Mouse (Mus musculus): ENCODE measurements at regions not wholly inside any gene's neighbourhood (a gene's known extent, or its start where the extent isn't known, plus 50 kb on each side); places are given as distances from the start of the nearest gene placed in this dataset.

DNA sequence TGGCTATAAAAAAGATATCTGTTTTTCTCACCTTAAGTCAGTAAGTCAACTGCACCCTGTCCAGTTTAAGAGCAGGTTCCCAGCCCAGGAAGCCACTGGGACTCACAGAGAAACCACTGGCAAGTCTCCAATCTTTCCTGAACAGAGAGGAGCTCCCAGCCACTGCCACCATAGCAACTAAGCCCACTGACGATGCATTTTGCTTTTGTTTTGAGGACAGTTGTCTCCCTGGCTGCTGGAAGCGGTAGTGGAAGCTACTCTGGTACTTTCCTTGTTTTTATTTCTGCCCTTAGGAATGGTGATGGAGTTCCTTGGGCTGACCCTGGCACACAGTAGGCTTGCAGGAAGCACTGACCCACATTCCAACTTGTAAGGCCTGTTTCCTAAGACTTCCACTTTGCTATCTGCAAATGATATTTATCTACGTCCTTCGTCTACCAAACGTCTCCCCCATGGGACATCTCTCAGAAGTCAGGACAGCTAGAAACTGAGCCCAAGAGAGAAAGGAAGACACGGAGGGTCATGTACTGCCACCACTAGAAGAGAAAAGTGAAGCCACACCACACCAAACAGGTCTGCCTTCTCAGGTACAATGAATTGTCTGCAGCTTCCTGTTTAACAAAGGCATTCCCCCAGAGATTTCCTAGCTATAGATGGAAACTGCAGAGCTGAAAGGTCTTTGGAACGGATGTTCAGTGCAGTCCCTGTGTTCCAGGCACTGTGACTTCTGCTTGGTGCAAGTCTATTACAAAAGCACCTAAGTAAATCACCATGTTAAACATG lies 125.7 kb upstream of the Fmo9 start:
- in situ Hi-C loops (cut with MboI, MseI): no loop called here

GRCm38 (mm10) chr1:166811341-166812071 lies 129.9 kb upstream of the Fmo9 start:
- in situ Hi-C loops (cut with MboI, MseI): no loop called here

- in situ Hi-C loops (cut with MboI, MseI): no loop called here
These were observed 130.4 kb upstream of the Fmo9 start for GRCm38 (mm10) chr1:166812072-166812461.

GRCm38 (mm10) chr1:166812920-166813439 lies 131.3 kb upstream of the Fmo9 start:
- in situ Hi-C loops (cut with MboI, MseI): no loop called here

DNA sequence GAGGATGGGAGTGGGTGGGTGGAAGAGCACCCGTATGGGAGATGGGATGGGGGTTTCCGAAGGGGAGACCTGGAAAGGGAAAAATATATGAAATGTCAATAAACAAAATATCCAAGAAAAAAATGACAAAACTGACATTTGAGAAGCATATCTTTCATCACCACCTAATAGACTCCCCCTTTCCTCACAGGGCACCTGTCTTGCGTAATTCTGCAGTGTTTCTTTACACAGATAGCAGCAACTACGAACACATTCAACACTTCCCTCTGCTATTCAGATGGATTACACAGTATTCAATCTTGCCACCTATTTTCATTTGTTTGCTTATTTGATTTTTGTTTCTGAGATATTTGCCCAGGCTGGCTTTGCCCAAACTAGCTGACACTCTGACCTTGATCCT lies 136.3 kb upstream of the Fmo9 start:
- in situ Hi-C loops (cut with MboI, MseI): no loop called here

GRCm38 (mm10) chr1:166818682-166819081 lies 137.0 kb upstream of the Fmo9 start:
- in situ Hi-C loops (cut with MboI, MseI): no loop called here

- in situ Hi-C loops (cut with MboI, MseI): no loop called here
These were observed 137.8 kb upstream of the Fmo9 start for GRCm38 (mm10) chr1:166819420-166819819.

- in situ Hi-C loops (cut with MboI, MseI): no loop called here
These were observed 138.4 kb upstream of the Fmo9 start for GRCm38 (mm10) chr1:166820050-166820449.

- in situ Hi-C loops (cut with MboI, MseI): no loop called here
These were observed 139.5 kb upstream of the Fmo9 start for GRCm38 (mm10) chr1:166821146-166821545.

DNA sequence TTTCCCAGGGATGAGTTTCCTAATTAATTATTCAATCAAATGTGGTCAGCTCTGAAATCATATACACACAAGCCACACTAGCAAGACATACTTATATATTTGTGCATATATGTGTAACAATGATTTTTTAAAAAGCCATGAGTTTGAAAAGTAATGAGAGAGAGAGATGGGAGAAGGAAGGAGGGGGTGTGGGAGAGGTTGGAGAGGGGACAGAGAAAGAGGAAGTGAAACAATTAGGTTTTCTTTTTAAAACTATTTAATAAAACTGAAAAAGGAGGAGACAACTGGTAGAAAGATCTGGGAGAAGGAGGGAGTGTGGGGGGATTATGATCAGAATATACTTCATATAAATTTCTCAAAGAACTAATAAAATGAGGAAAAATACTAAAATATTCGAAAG lies 155.7 kb upstream of the Fmo9 start:
- in situ Hi-C loops (cut with MboI, MseI): no loop called here

DNA sequence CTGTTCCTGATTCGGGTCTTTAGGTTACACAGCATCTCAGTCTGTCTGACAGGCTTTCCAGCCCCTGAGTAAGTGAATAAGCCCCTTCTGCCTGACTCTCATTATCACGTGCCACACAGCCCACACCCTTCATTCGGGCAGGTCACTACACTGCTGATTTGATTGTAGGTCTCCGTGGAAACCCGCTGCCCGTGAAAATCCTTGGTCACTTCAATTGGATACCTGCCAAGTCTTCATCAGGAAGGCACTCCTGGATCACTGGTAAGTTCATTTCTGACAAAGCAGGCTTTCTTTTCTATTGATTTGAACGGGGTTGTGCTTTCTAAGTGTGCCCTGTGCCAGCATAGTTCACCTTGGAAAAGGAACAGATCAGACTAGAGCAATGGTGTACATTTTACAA lies 158.2 kb upstream of the Fmo9 start:
- in situ Hi-C loops (cut with MboI, MseI): no loop called here

DNA sequence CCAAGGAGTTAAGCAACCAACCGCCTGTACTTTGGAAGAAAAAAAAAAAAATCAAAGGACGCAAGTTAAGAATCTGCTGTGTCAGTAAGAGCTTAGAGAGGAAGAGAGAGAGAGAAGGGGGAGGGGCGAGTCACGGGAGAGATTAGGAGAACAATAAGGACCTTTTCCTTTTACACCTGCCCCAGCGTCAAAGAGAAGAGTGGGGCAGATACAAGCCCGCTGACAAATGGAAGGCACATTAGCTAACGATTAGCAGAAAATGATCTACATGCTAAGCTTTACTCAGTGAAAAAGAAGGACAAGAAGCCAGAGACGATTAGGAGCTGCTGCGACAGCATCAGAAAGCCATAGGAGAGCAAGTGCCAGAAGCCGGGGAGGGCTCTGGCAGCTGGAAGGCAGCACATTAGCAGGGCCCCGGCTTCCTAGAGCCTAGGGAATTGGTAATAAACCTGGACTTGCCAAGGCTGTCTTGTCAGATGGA lies 157.8 kb upstream of the Fam78b start:
- in situ Hi-C loops (cut with MboI, MseI): no loop called here

DNA sequence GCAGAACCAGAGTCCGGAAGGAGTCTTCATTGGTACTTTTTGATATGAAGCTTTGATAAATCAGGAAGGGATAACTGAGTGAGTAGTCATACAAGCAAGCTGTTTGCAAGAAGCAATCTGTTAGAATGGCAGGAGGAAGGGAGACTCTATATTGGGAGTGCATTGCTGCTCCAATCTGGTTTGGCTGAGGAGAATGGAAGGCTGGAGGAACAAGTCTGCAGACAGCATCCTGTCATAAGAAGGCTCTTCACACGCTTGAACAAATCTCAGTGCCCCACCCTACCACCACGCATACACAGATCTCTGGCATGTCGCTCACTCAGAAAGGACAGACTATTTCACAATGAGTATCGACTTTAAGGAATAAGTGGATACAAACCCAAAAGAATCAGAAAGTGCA lies 154.7 kb upstream of the Fam78b start:
- in situ Hi-C loops (cut with MboI, MseI): no loop called here

DNA sequence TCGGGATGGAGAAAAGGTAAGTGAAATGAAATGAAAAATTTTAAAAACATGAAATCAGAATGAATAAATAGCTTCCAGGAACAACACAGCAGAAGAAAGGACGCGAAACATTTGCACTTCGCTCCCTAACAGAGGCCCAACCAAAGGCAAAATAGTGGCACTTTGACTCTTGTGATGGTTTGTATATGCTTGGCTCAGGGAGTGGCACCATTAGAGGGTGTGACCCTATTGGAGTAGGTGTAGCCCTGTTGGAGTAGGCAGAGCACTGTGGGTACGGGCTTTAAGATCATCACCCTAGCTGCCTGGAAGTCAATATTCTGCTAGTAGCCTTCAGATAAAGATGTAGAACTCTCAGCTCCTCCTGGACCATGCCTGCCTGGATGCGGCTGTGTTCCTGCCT lies 154.0 kb upstream of the Fam78b start:
- in situ Hi-C loops (cut with MboI, MseI): no loop called here

GRCm38 (mm10) chr1:166848015-166848535 lies 153.1 kb upstream of the Fam78b start:
- in situ Hi-C loops (cut with MboI, MseI): no loop called here

- in situ Hi-C loops (cut with MboI, MseI): no loop called here
These were observed 145.2 kb upstream of the Fam78b start for GRCm38 (mm10) chr1:166855988-166856387.

GRCm38 (mm10) chr1:166866256-166866655 lies 135.0 kb upstream of the Fam78b start:
- in situ Hi-C loops (cut with MboI, MseI): no loop called here

GRCm38 (mm10) chr1:166871258-166871657 lies 130.0 kb upstream of the Fam78b start:
- in situ Hi-C loops (cut with MboI, MseI): no loop called here

- in situ Hi-C loops (cut with MboI, MseI): no loop called here
These were observed 124.8 kb upstream of the Fam78b start for GRCm38 (mm10) chr1:166876452-166876851.

GRCm38 (mm10) chr1:166883215-166883614 lies 118.0 kb upstream of the Fam78b start:
- in situ Hi-C loops (cut with MboI, MseI): no loop called here

GRCm38 (mm10) chr1:166895945-166896344 lies 105.3 kb upstream of the Fam78b start:
- in situ Hi-C loops (cut with MboI, MseI): no loop called here

DNA sequence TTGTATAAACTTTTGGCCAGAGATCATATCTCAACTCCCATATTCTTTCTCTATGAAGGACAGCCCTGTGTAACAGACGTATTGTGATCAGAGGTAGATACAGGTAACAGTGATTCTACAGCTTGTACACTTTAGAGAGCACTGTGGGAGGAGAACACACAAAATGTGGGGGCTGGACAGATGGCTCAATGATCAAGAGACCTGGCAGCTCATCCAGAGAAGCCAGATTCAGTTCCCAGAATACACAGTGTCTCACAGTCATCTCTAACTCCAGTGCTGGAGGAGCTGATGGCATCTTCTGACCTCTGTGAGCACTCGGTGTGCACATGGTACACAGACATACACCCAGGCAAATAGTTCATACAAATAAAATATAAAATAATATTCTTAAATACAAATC lies 102.5 kb upstream of the Fam78b start:
- in situ Hi-C loops (cut with MboI, MseI): no loop called here

GRCm38 (mm10) chr1:166899238-166899637 lies 102.0 kb upstream of the Fam78b start:
- in situ Hi-C loops (cut with MboI, MseI): no loop called here

Data from T-helper 2 cell (primary cell).